Mouse (Mus musculus) thymus, postnatal 36 days (tissue): ENCODE measurements around the gene Kdelr1.
"Not testable (repeated sequence)": the region's sequence is repeated elsewhere in the genome, so short reads cannot be mapped to it uniquely, and the experiment has no call there.

ENCODE experiments used
- DNase-seq, 2 experiments: peaks; one replicate each; pipeline ENCODE4 v3.0.0; 2022; ENCODE audit warnings: mixed read lengths in 2 of 2

The Kdelr1 gene

GRCm38 (mm10) chr7:45870282-45871058, 2.1 kb upstream of the Kdelr1 start:
- no peak for DNase-seq

- DNase-seq, result peak; percentile 62 to 68
Observed at GRCm38 (mm10) chr7:45873061-45873947, 732 bp downstream of the Kdelr1 start.

GRCm38 (mm10) chr7:45876895-45877294, 4.3 kb downstream of the Kdelr1 start:
- no peak for DNase-seq

- not testable (repeated sequence) for DNase-seq
Observed at GRCm38 (mm10) chr7:45878278-45878677, 5.7 kb downstream of the Kdelr1 start, which contains the start of gene Grin2d. Gene Grin2d (minus strand): TSS chr7:45878378.

- no peak for DNase-seq
Observed at GRCm38 (mm10) chr7:45880531-45880930, 8.0 kb downstream of the Kdelr1 start.

- DNase-seq, result no peak
Observed at GRCm38 (mm10) chr7:45881011-45881410, 8.4 kb downstream of the Kdelr1 start.

GRCm38 (mm10) chr7:45887246-45887645, 14.7 kb downstream of the Kdelr1 start:
- no peak for DNase-seq

- DNase-seq, result no peak
Observed at GRCm38 (mm10) chr7:45892651-45893050, 20.1 kb downstream of the Kdelr1 start.

- DNase-seq, result no peak
Observed at GRCm38 (mm10) chr7:45895931-45896516, 23.5 kb downstream of the Kdelr1 start.

- DNase-seq, result peak; percentile 94 to 95
Observed at GRCm38 (mm10) chr7:45896517-45897257, 24.1 kb downstream of the Kdelr1 start, which contains the start of the genes Syngr4 and Tmem143. Gene Syngr4 (minus strand): TSS chr7:45896714. Gene Tmem143 (plus strand): TSS chr7:45896941.

GRCm38 (mm10) chr7:45897258-45897757, 24.7 kb downstream of the Kdelr1 start:
- DNase-seq, result peak; percentile 50 to 65

- DNase-seq, result peak; percentile 31 to 38
Observed at GRCm38 (mm10) chr7:45898125-45898524, 25.6 kb downstream of the Kdelr1 start.

- no peak for DNase-seq
Observed at GRCm38 (mm10) chr7:45901562-45901961, 29.0 kb downstream of the Kdelr1 start.

- DNase-seq, result no peak
Observed at GRCm38 (mm10) chr7:45902481-45903002, 30.0 kb downstream of the Kdelr1 start.

GRCm38 (mm10) chr7:45906622-45907021, 34.0 kb downstream of the Kdelr1 start:
- no peak for DNase-seq

- DNase-seq, result no peak
Observed at GRCm38 (mm10) chr7:45908384-45908783, 35.8 kb downstream of the Kdelr1 start.

- DNase-seq, result no peak
Observed at GRCm38 (mm10) chr7:45909145-45909544, 36.6 kb downstream of the Kdelr1 start.

GRCm38 (mm10) chr7:45914067-45914466, 41.5 kb downstream of the Kdelr1 start:
- no peak for DNase-seq

- no peak for DNase-seq
Observed at GRCm38 (mm10) chr7:45915011-45915410, 42.4 kb downstream of the Kdelr1 start.

GRCm38 (mm10) chr7:45916056-45917003, 43.8 kb downstream of the Kdelr1 start:
- peak; percentile 81 to 92 for DNase-seq
